Mouse (Mus musculus): Measurements from ENCODE around the gene Kcnj15. TPM values are rescaled to one million over a fixed set of nuclear protein-coding genes. Genes with fewer than 3 reads are reported as not detected.
A peak's percentile ranks its signal among the peaks of the same experiment; 100 is the strongest.

Gene Kcnj15
- polyA plus RNA-seq, 1 experiment from 2014 or later: 3.3 TPM

GRCm38 (mm10) chr16:95223435-95223834 lies 33.9 kb upstream of the Kcnj15 start:
- Histone ChIP-seq H3K9me3 (no peaks in the 10 kb centered on the region), H3K4me3 (replicated peaks) (no peak overlapping the region), H3K4me1 (no peaks in the 10 kb centered on the region; the same call in 1 of the 2 replicates), H3K27ac (no peak overlapping the region), H3K9ac (no peak overlapping the region), H3K27me3 (replicated peaks) (no peaks in the 10 kb centered on the region), H3K4me2 (no peak overlapping the region), H3K36me3 (no peaks in the 10 kb centered on the region)
- WGBS: 72% methylated on average over 8 of the region's 8 CpGs
- ATAC-seq (ENCODE audit: insufficient read depth, low FRiP score, low read depth): no peak

DNA sequence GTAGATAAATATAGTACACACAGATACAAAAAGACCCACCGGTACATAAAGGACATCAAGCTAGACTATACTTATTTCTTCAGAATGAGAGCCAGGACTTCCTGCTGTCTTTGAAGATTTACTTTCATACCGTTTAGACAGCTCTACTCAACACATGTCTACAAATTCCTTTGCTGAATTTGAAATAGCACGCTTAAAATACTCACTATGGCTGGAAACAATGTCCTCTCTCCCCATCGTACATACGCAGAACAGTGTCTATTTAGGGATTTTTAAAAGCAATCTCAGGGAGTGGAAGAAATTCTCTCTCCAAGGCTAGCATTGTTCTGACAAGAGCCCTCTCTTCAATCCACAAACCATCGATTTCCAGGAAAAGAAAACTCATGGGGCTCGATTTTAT lies 32.1 kb upstream of the Kcnj15 start:
- Histone ChIP-seq H3K4me2 (no peak overlapping the region), H3K9me3 (no peaks in the 10 kb centered on the region), H3K4me1 (no peaks in the 10 kb centered on the region; the same call in 1 of the 2 replicates), H3K4me3 (replicated peaks) (no peak overlapping the region), H3K9ac (no peak overlapping the region), H3K36me3 (no peaks in the 10 kb centered on the region), H3K27me3 (replicated peaks) (no peaks in the 10 kb centered on the region), H3K27ac (no peak overlapping the region)
- ATAC-seq (ENCODE audit: insufficient read depth, low FRiP score, low read depth): no peak
- 52% methylated on average over 7 of the region's 7 CpGs for WGBS

- Histone ChIP-seq H3K9ac (no peak overlapping the region), H3K4me1 (0 out of 2 replicates have a peak, but pooled peaks cover 3% of the 10 kb centered on the region), H3K9me3 (no peaks in the 10 kb centered on the region), H3K4me2 (no peak overlapping the region), H3K36me3 (no peaks in the 10 kb centered on the region), H3K27ac (no peak overlapping the region), H3K27me3 (replicated peaks) (no peaks in the 10 kb centered on the region), H3K4me3 (replicated peaks) (no peak overlapping the region)
- no peak for ATAC-seq (ENCODE audit: insufficient read depth, low FRiP score, low read depth)
- 62% methylated on average over 4 of the region's 4 CpGs for WGBS
These were observed 25.6 kb upstream of the Kcnj15 start for GRCm38 (mm10) chr16:95231768-95232167.

GRCm38 (mm10) chr16:95234891-95235548 lies 22.3 kb upstream of the Kcnj15 start:
- Histone ChIP-seq H3K36me3 (no peaks in the 10 kb centered on the region), H3K9ac (no peak overlapping the region), H3K4me3 (replicated peaks) (no peak overlapping the region), H3K27me3 (replicated peaks) (no peaks in the 10 kb centered on the region), H3K4me2 (no peak overlapping the region), H3K27ac (peak overlapping the region; percentile 46; the same call in 1 of the 2 replicates), H3K9me3 (no peaks in the 10 kb centered on the region), H3K4me1 (0 out of 2 replicates have a peak, but pooled peaks cover 3% of the 10 kb centered on the region)
- WGBS: 62% methylated on average over 2 of the region's 2 CpGs
- peak; percentile 52; the same call in 1 of the 2 replicates for ATAC-seq (ENCODE audit: insufficient read depth, low FRiP score, low read depth)

GRCm38 (mm10) chr16:95239209-95239925 lies 18.0 kb upstream of the Kcnj15 start:
- no peak overlapping the region; the same call in 1 of the 2 replicates for H3K27ac ChIP-seq
- no peak overlapping the region for H3K9ac ChIP-seq
- no peak for ATAC-seq (ENCODE audit: insufficient read depth, low FRiP score, low read depth)
- H3K4me1 ChIP-seq: no peaks in the 10 kb centered on the region
- no peaks in the 10 kb centered on the region for H3K9me3 ChIP-seq
- H3K36me3 ChIP-seq: no peaks in the 10 kb centered on the region
- H3K27me3 ChIP-seq (replicated peaks): no peaks in the 10 kb centered on the region
- no peak overlapping the region for H3K4me3 ChIP-seq (replicated peaks)
- WGBS: 75% methylated on average over 7 of the region's 7 CpGs
- no peak overlapping the region for H3K4me2 ChIP-seq

GRCm38 (mm10) chr16:95240688-95241087 lies 16.7 kb upstream of the Kcnj15 start:
- H3K4me3 ChIP-seq (replicated peaks): no peak overlapping the region
- ATAC-seq (ENCODE audit: insufficient read depth, low FRiP score, low read depth): no peak
- WGBS: 44% methylated on average over 5 of the region's 5 CpGs
- no peak overlapping the region for H3K9ac ChIP-seq
- no peak overlapping the region for H3K4me2 ChIP-seq
- H3K4me1 ChIP-seq: no peaks in the 10 kb centered on the region
- H3K36me3 ChIP-seq: no peaks in the 10 kb centered on the region
- no peaks in the 10 kb centered on the region for H3K9me3 ChIP-seq
- H3K27ac ChIP-seq: no peak overlapping the region
- H3K27me3 ChIP-seq (replicated peaks): no peaks in the 10 kb centered on the region

DNA sequence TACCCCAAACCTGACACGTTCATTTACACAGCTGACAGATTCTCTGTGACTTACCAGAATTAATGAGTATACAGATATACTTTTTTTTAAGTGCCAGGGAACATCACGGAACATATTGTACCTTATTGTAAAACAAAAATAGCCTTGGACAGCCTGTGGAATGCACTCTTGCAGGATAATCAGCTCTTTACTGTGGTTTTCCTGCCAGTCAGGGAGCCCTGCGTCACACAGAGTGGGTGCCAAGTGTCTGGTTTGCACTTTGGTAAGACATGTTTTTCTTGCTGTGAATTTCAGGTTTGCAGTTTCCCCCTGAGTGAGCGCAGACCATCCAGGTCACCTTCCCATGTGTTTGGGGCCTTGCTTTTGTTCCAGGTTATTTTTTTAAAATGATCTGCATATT lies 15.8 kb upstream of the Kcnj15 start:
- no peaks in the 10 kb centered on the region for H3K9me3 ChIP-seq
- H3K36me3 ChIP-seq: no peaks in the 10 kb centered on the region
- no peaks in the 10 kb centered on the region for H3K27me3 ChIP-seq (replicated peaks)
- H3K4me2 ChIP-seq: no peak overlapping the region
- H3K27ac ChIP-seq: no peak overlapping the region
- WGBS: 61% methylated on average over 4 of the region's 4 CpGs
- no peak overlapping the region for H3K4me3 ChIP-seq (replicated peaks)
- ATAC-seq (ENCODE audit: insufficient read depth, low FRiP score, low read depth): no peak
- H3K4me1 ChIP-seq: no peaks in the 10 kb centered on the region
- no peak overlapping the region for H3K9ac ChIP-seq

GRCm38 (mm10) chr16:95242114-95242513 lies 15.2 kb upstream of the Kcnj15 start:
- Histone ChIP-seq H3K4me3 (replicated peaks) (no peak overlapping the region), H3K4me1 (no peaks in the 10 kb centered on the region), H3K9me3 (no peaks in the 10 kb centered on the region), H3K27me3 (replicated peaks) (no peaks in the 10 kb centered on the region), H3K4me2 (no peak overlapping the region), H3K27ac (no peak overlapping the region), H3K9ac (no peak overlapping the region), H3K36me3 (no peaks in the 10 kb centered on the region)
- WGBS: 83% methylated on average over 4 of the region's 4 CpGs
- ATAC-seq (ENCODE audit: insufficient read depth, low FRiP score, low read depth): no peak

DNA sequence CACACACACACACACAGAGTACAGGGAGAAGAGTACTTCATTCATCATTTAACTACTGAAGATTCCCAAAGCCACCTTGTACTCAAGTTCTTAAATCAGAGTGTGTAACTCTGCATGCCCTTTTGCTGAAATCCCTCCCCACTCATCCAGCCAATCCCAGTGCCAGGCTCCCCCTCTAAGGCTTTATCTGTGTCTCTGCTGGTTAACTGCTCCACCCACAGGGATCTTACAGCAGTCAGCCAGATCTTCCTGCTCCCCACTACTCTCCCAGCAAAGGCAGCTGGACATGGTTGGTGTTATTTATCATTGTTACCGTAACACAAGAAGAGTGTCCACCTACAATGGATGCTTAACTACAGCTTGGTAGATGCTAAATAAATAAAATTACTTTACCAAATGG lies 14.0 kb upstream of the Kcnj15 start:
- no peak for ATAC-seq (ENCODE audit: insufficient read depth, low FRiP score, low read depth)
- Histone ChIP-seq H3K36me3 (no peaks in the 10 kb centered on the region), H3K27ac (no peak overlapping the region), H3K4me1 (no peaks in the 10 kb centered on the region), H3K4me3 (replicated peaks) (no peak overlapping the region), H3K9me3 (no peaks in the 10 kb centered on the region), H3K9ac (no peak overlapping the region), H3K4me2 (no peak overlapping the region), H3K27me3 (replicated peaks) (no peaks in the 10 kb centered on the region)
- WGBS: 74% methylated on average over 1 of the region's 1 CpGs

DNA sequence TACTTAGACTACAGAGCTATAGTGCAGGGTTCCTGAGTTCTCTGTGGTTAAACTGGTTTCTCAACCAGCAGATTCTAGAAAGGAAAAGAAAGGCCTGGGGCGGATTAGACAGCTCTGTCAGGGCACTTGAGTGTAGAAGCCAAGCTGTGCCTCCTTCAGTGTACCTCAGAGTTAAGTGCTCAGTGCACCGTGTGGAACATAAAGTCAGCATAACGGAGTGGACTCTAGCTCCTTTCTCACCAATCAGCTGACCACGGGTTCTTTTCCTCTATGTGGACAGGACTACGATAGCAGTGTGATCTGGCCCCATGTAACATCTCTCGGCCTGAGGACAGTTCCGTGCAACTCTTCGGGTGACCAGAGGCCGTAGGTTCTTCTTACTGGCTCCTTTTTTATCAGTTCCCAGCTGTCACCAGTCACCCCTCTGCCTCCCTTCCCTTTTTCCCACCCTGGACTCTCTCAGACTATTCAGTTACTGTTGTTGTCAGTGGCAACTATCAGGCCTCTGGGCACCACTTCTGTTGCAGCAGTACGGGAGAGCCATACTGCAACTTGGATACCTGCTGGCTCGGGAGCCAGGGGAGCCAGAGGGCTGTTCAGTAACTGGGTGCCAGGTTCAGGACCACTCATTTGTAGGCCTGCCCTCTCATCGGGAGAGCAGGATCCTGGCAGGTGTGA lies 12.6 kb upstream of the Kcnj15 start:
- 80% methylated on average over 12 of the region's 12 CpGs for WGBS
- H3K9me3 ChIP-seq: no peaks in the 10 kb centered on the region
- no peak for ATAC-seq (ENCODE audit: insufficient read depth, low FRiP score, low read depth)
- H3K4me3 ChIP-seq (replicated peaks): no peak overlapping the region
- no peaks in the 10 kb centered on the region for H3K27me3 ChIP-seq (replicated peaks)
- H3K4me2 ChIP-seq: no peak overlapping the region
- H3K4me1 ChIP-seq: no peaks in the 10 kb centered on the region
- no peak overlapping the region for H3K9ac ChIP-seq
- H3K36me3 ChIP-seq: no peaks in the 10 kb centered on the region
- H3K27ac ChIP-seq: no peak overlapping the region

- Histone ChIP-seq H3K4me1 (no peaks in the 10 kb centered on the region), H3K9ac (no peak overlapping the region), H3K27ac (no peak overlapping the region), H3K27me3 (replicated peaks) (no peaks in the 10 kb centered on the region), H3K36me3 (no peaks in the 10 kb centered on the region), H3K4me2 (no peak overlapping the region), H3K9me3 (no peaks in the 10 kb centered on the region), H3K4me3 (replicated peaks) (no peak overlapping the region)
- no peak for ATAC-seq (ENCODE audit: insufficient read depth, low FRiP score, low read depth)
- WGBS: 72% methylated on average over 3 of the region's 3 CpGs
These were observed 11.9 kb upstream of the Kcnj15 start for GRCm38 (mm10) chr16:95245499-95245898.

DNA sequence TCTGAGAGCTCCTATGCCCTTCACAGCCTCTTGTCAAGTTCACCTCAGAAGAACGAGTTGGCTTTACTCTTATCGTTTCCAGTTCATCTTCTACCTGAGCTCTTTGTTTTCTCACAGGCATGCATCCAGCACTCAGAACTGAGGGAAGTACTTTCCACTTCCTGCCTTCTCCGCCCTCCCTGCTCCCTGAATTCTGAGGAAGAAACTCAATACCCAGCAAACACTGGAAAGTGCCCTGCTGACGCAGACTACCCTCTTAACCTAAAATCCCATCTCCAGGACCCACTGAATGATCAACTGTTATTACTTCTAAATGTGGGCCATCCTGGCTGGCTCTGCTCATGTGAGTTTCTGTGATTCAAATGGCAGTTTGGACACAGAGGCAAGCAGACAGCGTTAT lies 8.7 kb upstream of the Kcnj15 start:
- no peak overlapping the region for H3K9ac ChIP-seq
- H3K4me3 ChIP-seq (replicated peaks): no peak overlapping the region
- no peaks in the 10 kb centered on the region for H3K9me3 ChIP-seq
- H3K4me2 ChIP-seq: no peak overlapping the region
- H3K4me1 ChIP-seq: no peaks in the 10 kb centered on the region
- no peaks in the 10 kb centered on the region for H3K36me3 ChIP-seq
- no peak for ATAC-seq (ENCODE audit: insufficient read depth, low FRiP score, low read depth)
- WGBS: 56% methylated on average over 5 of the region's 5 CpGs
- no peak overlapping the region for H3K27ac ChIP-seq
- H3K27me3 ChIP-seq (replicated peaks): no peaks in the 10 kb centered on the region

Measured in stomach, embryonic 15.5 days (tissue).